23 mouse cellular contexts compared by ENCODE assay signal in the genomic region with DNA sequence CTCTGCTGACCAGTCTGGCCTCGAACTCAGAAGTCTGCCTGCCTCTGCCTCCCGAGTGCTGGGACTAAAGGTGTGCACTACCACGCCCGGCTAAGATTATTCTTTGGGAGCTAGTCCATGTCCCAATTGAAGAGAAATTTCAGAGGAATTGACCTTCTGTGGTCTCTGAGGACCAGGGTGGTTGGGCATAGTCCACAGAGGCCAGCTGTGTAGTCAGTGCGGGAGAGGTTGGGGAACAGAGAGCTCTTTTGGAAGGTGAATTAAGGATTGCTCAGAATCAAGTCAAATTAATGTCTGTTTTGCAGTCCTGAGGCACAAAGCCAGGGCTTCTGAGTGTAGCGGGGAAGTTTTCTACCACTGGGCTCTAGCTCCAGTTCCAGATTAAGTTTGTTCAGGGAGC. TPM values are rescaled to one million over a fixed set of nuclear protein-coding genes. Genes with fewer than 3 reads are reported as not detected.
DNase-seq lines count a peak whose midpoint lies in the region; ATAC-seq lines count a peak whose summit lies in the region.
"Had no signal": no experiment of that assay in that cellular context is flagged by ENCODE, and none has a peak within 500 bp of the region (broad histone marks: within the 10 kb centered on the region; RNA-seq: fewer than 3 reads in every experiment).

No protein-coding gene starts in this region.

- H3K9ac ChIP-seq in intestine, embryonic 16.5 days (ENCODE audit: low read depth, low read length): no peak overlapping the region
- H3K9ac ChIP-seq in intestine, embryonic 15.5 days: no peak overlapping the region
- no peak overlapping the region for H3K9ac ChIP-seq in midbrain, embryonic 11.5 days (ENCODE audit: low read length)
- H3K9ac ChIP-seq in midbrain, embryonic 16.5 days (ENCODE audit: low read depth, low read length): no peak overlapping the region
- H3K9ac ChIP-seq: embryonic facial prominence, embryonic 12.5 days; forebrain, embryonic 15.5 days; heart, embryonic 13.5 days; hindbrain, embryonic 13.5 days had no signal

- no peaks in the 10 kb centered on the region for H3K27me3 ChIP-seq in intestine, embryonic 16.5 days (replicated peaks; ENCODE audit: control insufficient read depth, insufficient read depth, low read length)
- no peaks in the 10 kb centered on the region for H3K27me3 ChIP-seq in intestine, embryonic 15.5 days (replicated peaks)
- H3K27me3 ChIP-seq in midbrain, embryonic 11.5 days (ENCODE audit: control insufficient read depth, insufficient read depth, low read length): no peaks in the 10 kb centered on the region
- no peaks in the 10 kb centered on the region for H3K27me3 ChIP-seq in midbrain, embryonic 16.5 days (ENCODE audit: control insufficient read depth, insufficient read depth, low read depth, low read length)
- H3K27me3 ChIP-seq: embryonic facial prominence, embryonic 12.5 days; forebrain, embryonic 15.5 days; heart, embryonic 13.5 days; hindbrain, embryonic 13.5 days; Patski had no signal

- H3K4me3 ChIP-seq in intestine, embryonic 16.5 days (ENCODE audit: low read length): no peak overlapping the region
- H3K4me3 ChIP-seq in intestine, embryonic 15.5 days (replicated peaks): no peak overlapping the region
- H3K4me3 ChIP-seq in midbrain, embryonic 11.5 days (ENCODE audit: low read depth, low read length): no peak overlapping the region
- H3K4me3 ChIP-seq in midbrain, embryonic 16.5 days (ENCODE audit: low read depth, low read length): no peak overlapping the region
- H3K4me3 ChIP-seq: embryonic facial prominence, embryonic 12.5 days; forebrain, embryonic 15.5 days; heart, embryonic 13.5 days; hindbrain, embryonic 13.5 days had no signal

- no peaks in the 10 kb centered on the region for H3K36me3 ChIP-seq in intestine, embryonic 16.5 days (ENCODE audit: control insufficient read depth, insufficient read depth, low read length)
- H3K36me3 ChIP-seq in intestine, embryonic 15.5 days: no peaks in the 10 kb centered on the region
- H3K36me3 ChIP-seq in midbrain, embryonic 11.5 days (ENCODE audit: control insufficient read depth, insufficient read depth, low read length): peaks cover 4% of the 10 kb centered on the region; the same call in 1 of the 2 replicates
- 0 out of 2 replicates have a peak, but pooled peaks cover 3% of the 10 kb centered on the region for H3K36me3 ChIP-seq in midbrain, embryonic 16.5 days (ENCODE audit: control insufficient read depth, insufficient read depth, low read length)

- WGBS in intestine, embryonic 16.5 days: 92% methylated on average over 6 of the region's 6 CpGs
- 91% methylated on average over 6 of the region's 6 CpGs for WGBS in intestine, embryonic 15.5 days
- WGBS in midbrain, embryonic 11.5 days: 98% methylated on average over 6 of the region's 6 CpGs
- 98% methylated on average over 6 of the region's 6 CpGs for WGBS in midbrain, embryonic 16.5 days

- no peak for ATAC-seq in intestine, embryonic 16.5 days
- ATAC-seq in intestine, embryonic 15.5 days: no peak
- ATAC-seq in midbrain, embryonic 11.5 days (ENCODE audit: low FRiP score): no peak
- no peak for ATAC-seq in midbrain, embryonic 16.5 days
- ATAC-seq: activated CD4-positive, CD25-positive, alpha-beta regulatory T cell, adult 4 months; forebrain, embryonic 15.5 days; hindbrain, postnatal 0 days; Patski had no signal

- H3K4me2 ChIP-seq in intestine, embryonic 16.5 days (ENCODE audit: low read depth, low read length): no peak overlapping the region
- H3K4me2 ChIP-seq in intestine, embryonic 15.5 days (replicated peaks): no peak overlapping the region
- H3K4me2 ChIP-seq in midbrain, embryonic 11.5 days: no peak overlapping the region
- no peak overlapping the region for H3K4me2 ChIP-seq in midbrain, embryonic 16.5 days (ENCODE audit: low read length)
- H3K4me2 ChIP-seq: embryonic facial prominence, embryonic 12.5 days; forebrain, embryonic 15.5 days; heart, embryonic 13.5 days; hindbrain, embryonic 13.5 days had no signal

- peak; percentile 41 for DNase-seq in adrenal gland, postnatal 14 days
- DNase-seq in adrenal gland, adult 18-20 months (ENCODE audit: low spot score in 2 of 2): no peak
- DNase-seq in midbrain, embryonic 11.5 days (ENCODE audit: low spot score, missing footprints): peak; percentile 64
- DNase-seq in ovary, postnatal 10 days (ENCODE audit: low spot score): no peak
- DNase-seq: adrenal gland, adult 8-10 months; cerebellum, adult 18-20 months; cerebellum, postnatal 25 days; gastrocnemius, postnatal 36 days; heart, adult 11 months; heart, postnatal 10 days had no signal

- peak overlapping the region; percentile 20; the same call in 1 of the 2 replicates for H3K27ac ChIP-seq in intestine, embryonic 16.5 days (ENCODE audit: low read length)
- no peak overlapping the region for H3K27ac ChIP-seq in intestine, embryonic 15.5 days
- no peak overlapping the region for H3K27ac ChIP-seq in midbrain, embryonic 11.5 days (ENCODE audit: low read depth, low read length)
- no peak overlapping the region for H3K27ac ChIP-seq in midbrain, embryonic 16.5 days (ENCODE audit: low read length)
- H3K27ac ChIP-seq: embryonic facial prominence, embryonic 12.5 days; forebrain, embryonic 15.5 days; heart, embryonic 13.5 days; hindbrain, embryonic 13.5 days; hindbrain, postnatal 0 days had no signal

- H3K4me1 ChIP-seq in intestine, embryonic 16.5 days (ENCODE audit: control insufficient read depth, insufficient read depth, low read length): peaks cover 9% of the 10 kb centered on the region; the same call in 1 of the 2 replicates
- 0 out of 2 replicates have a peak, but pooled peaks cover 5% of the 10 kb centered on the region for H3K4me1 ChIP-seq in intestine, embryonic 15.5 days (replicated peaks)
- H3K4me1 ChIP-seq in midbrain, embryonic 11.5 days (ENCODE audit: control insufficient read depth, insufficient read depth, low read length): 0 out of 2 replicates have a peak, but pooled peaks cover 3% of the 10 kb centered on the region
- peaks cover 10% of the 10 kb centered on the region for H3K4me1 ChIP-seq in midbrain, embryonic 16.5 days (ENCODE audit: control insufficient read depth, insufficient read depth, low read length)

- H3K9me3 ChIP-seq in intestine, embryonic 16.5 days (ENCODE audit: control insufficient read depth, low read length): no peaks in the 10 kb centered on the region
- H3K9me3 ChIP-seq in intestine, embryonic 15.5 days: no peaks in the 10 kb centered on the region
- H3K9me3 ChIP-seq in midbrain, embryonic 11.5 days (ENCODE audit: control insufficient read depth, low read length): no peaks in the 10 kb centered on the region
- no peaks in the 10 kb centered on the region for H3K9me3 ChIP-seq in midbrain, embryonic 16.5 days (replicated peaks; ENCODE audit: control insufficient read depth, low read length, poor library complexity, severe bottlenecking)
- H3K9me3 ChIP-seq: embryonic facial prominence, embryonic 12.5 days; forebrain, embryonic 15.5 days; heart, embryonic 13.5 days; hindbrain, embryonic 13.5 days had no signal

RNA-seq across cellular contexts. Expression of a gene that starts 1.9 kb away (rescaled TPM):
- total RNA-seq in adrenal gland, postnatal 14 days (2021): 60.8 and 61.3 TPM in 2 replicates
- total RNA-seq in adrenal gland, adult 18-20 months (2021): 10 to 100 TPM; 40.6 to 42.5 TPM
- 67.0 and 68.5 TPM in 2 replicates for polyA plus RNA-seq in intestine, embryonic 16.5 days (2015; fragmentation: Nextera tagmentation; extraction: Ambion mirVana)
- polyA plus RNA-seq in intestine, embryonic 15.5 days (2015; fragmentation: Nextera tagmentation; extraction: Ambion mirVana): 65.2 and 65.3 TPM in 2 replicates
- polyA plus RNA-seq in midbrain, embryonic 11.5 days (2014; fragmentation: Nextera tagmentation; extraction: Ambion mirVana): 54.6 and 55.5 TPM in 2 replicates
- 46.8 and 58.5 TPM in 2 replicates for polyA plus RNA-seq in midbrain, embryonic 16.5 days (2015; fragmentation: Nextera tagmentation; extraction: Ambion mirVana)

RNA-seq across cellular contexts. Expression of a gene that starts 28.9 kb away (rescaled TPM):
- 32.6 and 34.2 TPM in 2 replicates for total RNA-seq in adrenal gland, postnatal 14 days (2021)
- 10 to 100 TPM; 28.8 to 43.9 TPM for total RNA-seq in adrenal gland, adult 18-20 months (2021)
- 5.7 and 5.9 TPM in 2 replicates for polyA plus RNA-seq in intestine, embryonic 16.5 days (2015; fragmentation: Nextera tagmentation; extraction: Ambion mirVana)
- 8.3 and 8.6 TPM in 2 replicates for polyA plus RNA-seq in intestine, embryonic 15.5 days (2015; fragmentation: Nextera tagmentation; extraction: Ambion mirVana)
- 18.8 and 22.5 TPM in 2 replicates for polyA plus RNA-seq in midbrain, embryonic 11.5 days (2014; fragmentation: Nextera tagmentation; extraction: Ambion mirVana)
- 37.0 and 38.3 TPM in 2 replicates for polyA plus RNA-seq in midbrain, embryonic 16.5 days (2015; fragmentation: Nextera tagmentation; extraction: Ambion mirVana)

RNA-seq across cellular contexts. Expression of a gene that starts 53.3 kb away (rescaled TPM):
- total RNA-seq in adrenal gland, postnatal 14 days (2021): 4.2 and 5.5 TPM in 2 replicates
- 1 to 10 TPM; 3.2 to 7.0 TPM for total RNA-seq in adrenal gland, adult 18-20 months (2021)
- 0.72 and 0.99 TPM in 2 replicates for polyA plus RNA-seq in intestine, embryonic 16.5 days (2015; fragmentation: Nextera tagmentation; extraction: Ambion mirVana)
- 1.3 and 1.6 TPM in 2 replicates for polyA plus RNA-seq in intestine, embryonic 15.5 days (2015; fragmentation: Nextera tagmentation; extraction: Ambion mirVana)
- polyA plus RNA-seq in midbrain, embryonic 11.5 days (2014; fragmentation: Nextera tagmentation; extraction: Ambion mirVana): 1.6 and 2.4 TPM in 2 replicates
- polyA plus RNA-seq in midbrain, embryonic 16.5 days (2015; fragmentation: Nextera tagmentation; extraction: Ambion mirVana): 6.8 and 6.9 TPM in 2 replicates
- total RNA-seq: gastrocnemius, adult 8-10 months; gastrocnemius, postnatal 36 days; heart, postnatal 10 days; hematopoietic stem cell, adult 5-6 weeks had no signal
- polyA plus RNA-seq: activated CD4-positive, CD25-positive, alpha-beta regulatory T cell, adult 4 months; C2C12; Patski had no signal

Comparison
In these comparisons a context has a peak if more than half of its experiments do, and no peak if none do; other contexts are left out.
1. DNase-seq: peak in adrenal gland, postnatal 14 days (single experiment) and midbrain, embryonic 11.5 days (single experiment); none in adrenal gland, adult 18-20 months (0 of 2) and ovary, postnatal 10 days (single experiment).